Mouse (Mus musculus) heart, embryonic 11.5 days (tissue): ENCODE measurements around the gene Haus4. TPM values are rescaled to one million over a fixed set of nuclear protein-coding genes. Genes with fewer than 3 reads are reported as not detected.

Source experiments
- ATAC-seq: fragments of 200-750 bp; cut with Nextera tagmentation; replicated peaks from 2 replicates; pipeline ENCODE4 v1.8.0; 2017; ENCODE audit warnings: moderate library complexity; ENCODE audit not compliant: insufficient number of reproducible peaks, low FRiP score, low TSS enrichment
- H3K27ac ChIP-seq: fragments of 300-500 bp; sonication (generic); 2 replicates; pipeline ENCODE4 v1.5.1; 2014; ENCODE audit warnings: mild to moderate bottlenecking, low read depth, low read length
- H3K27me3 ChIP-seq: fragments of 300-500 bp; sonication (generic); 2 replicates; pipeline ENCODE4 v1.6.1; 2014; ENCODE audit warnings: mild to moderate bottlenecking, low read length, mixed read lengths; ENCODE audit not compliant: control insufficient read depth, insufficient read depth
- H3K36me3 ChIP-seq: fragments of 300-500 bp; sonication (generic); 2 replicates; pipeline ENCODE4 v1.6.1; 2014; ENCODE audit warnings: mild to moderate bottlenecking, low read length, moderate library complexity, mixed read lengths; ENCODE audit not compliant: control insufficient read depth, insufficient read depth
- H3K4me1 ChIP-seq: fragments of 300-500 bp; sonication (generic); 2 replicates; pipeline ENCODE4 v1.6.1; 2014; ENCODE audit warnings: low read length; ENCODE audit not compliant: control insufficient read depth, insufficient read depth
- H3K4me2 ChIP-seq: fragments of 300-500 bp; sonication (generic); 2 replicates; pipeline ENCODE4 v1.6.1; 2014; ENCODE audit warnings: mild to moderate bottlenecking, moderate library complexity
- H3K4me3 ChIP-seq: fragments of 300-500 bp; sonication (generic); 2 replicates; pipeline ENCODE4 v1.5.1; 2014; ENCODE audit warnings: low read depth, low read length
- H3K9ac ChIP-seq: fragments of 300-500 bp; sonication (generic); 2 replicates; pipeline ENCODE4 v1.6.1; 2014; ENCODE audit warnings: mild to moderate bottlenecking, low read depth, low read length, moderate library complexity
- H3K9me3 ChIP-seq: fragments of 300-500 bp; sonication (generic); replicated peaks from 2 replicates; pipeline ENCODE4 v1.6.1; 2016; ENCODE audit warnings: low read length; ENCODE audit not compliant: control insufficient read depth
- WGBS: fragments of 180-500 bp; shearing (Covaris S2); extraction: QIAGEN DNeasy Blood & Tissue Kit; methylation state at CpG from one replicate; pipeline ENCODE4 v1.1.7; 2014; ENCODE audit not compliant: insufficient replicate concordance; 5-methylcytosine and 5-hydroxymethylcytosine counted together
- polyA plus RNA-seq: library from polyadenylated mRNA; unstranded; fragments of >200 nt; fragmentation: Nextera tagmentation; extraction: Ambion mirVana; gene quantifications from 2 replicates; pipeline ENCODE4 v1.2.1, GENCODE M21; 2014

Gene Haus4
- polyA plus RNA-seq, 1 experiment from 2014 or later = 42.8 TPM

GRCm38 (mm10) chr14:54568694-54569414, 14.4 kb upstream of the Haus4 start:
- ATAC-seq = no peak
- Histone ChIP-seq H3K4me3 (no peak overlapping the region), H3K9ac (no peak overlapping the region), H3K9me3 (no peaks in the 10 kb centered on the region), H3K4me2 (no peak overlapping the region), H3K27me3 (no peaks in the 10 kb centered on the region), H3K27ac (peak overlapping the region; percentile 37; the same call in 1 of the 2 replicates), H3K4me1 (peaks cover 40% of the 10 kb centered on the region), H3K36me3 (peaks cover 19% of the 10 kb centered on the region; the same call in 1 of the 2 replicates)
- 74% methylated on average over 15 of the region's 15 CpGs for WGBS

GRCm38 (mm10) chr14:54560527-54561242, 6.3 kb upstream of the Haus4 start:
- no peaks in the 10 kb centered on the region for H3K9me3 ChIP-seq
- H3K9ac ChIP-seq = no peak overlapping the region
- 80% methylated on average over 14 of the region's 14 CpGs for WGBS
- no peaks in the 10 kb centered on the region for H3K27me3 ChIP-seq
- H3K4me3 ChIP-seq = no peak overlapping the region
- H3K4me2 ChIP-seq = no peak overlapping the region
- H3K27ac ChIP-seq = no peak overlapping the region
- H3K36me3 ChIP-seq = no peaks in the 10 kb centered on the region
- H3K4me1 ChIP-seq = no peaks in the 10 kb centered on the region
- ATAC-seq = no peak

- Histone ChIP-seq H3K27me3 (no peaks in the 10 kb centered on the region), H3K9ac (no peak overlapping the region), H3K4me3 (no peak overlapping the region), H3K4me1 (peaks cover 4% of the 10 kb centered on the region; the same call in 1 of the 2 replicates), H3K4me2 (no peak overlapping the region), H3K9me3 (no peaks in the 10 kb centered on the region), H3K36me3 (no peaks in the 10 kb centered on the region), H3K27ac (no peak overlapping the region)
- no peak for ATAC-seq
- WGBS = 82% methylated on average over 8 of the region's 8 CpGs
Measured at GRCm38 (mm10) chr14:54557330-54557729, 2.9 kb upstream of the Haus4 start.

- H3K4me1 ChIP-seq = peaks cover 4% of the 10 kb centered on the region; the same call in 1 of the 2 replicates
- peak overlapping the region; percentile 91 for H3K4me2 ChIP-seq
- no peaks in the 10 kb centered on the region for H3K27me3 ChIP-seq
- H3K9ac ChIP-seq = peak overlapping the region; percentile 90
- peak overlapping the region; percentile 65 for H3K4me3 ChIP-seq
- peak overlapping the region; percentile 95 for H3K27ac ChIP-seq
- peaks cover 17% of the 10 kb centered on the region for H3K36me3 ChIP-seq
- ATAC-seq = no peak
- WGBS = 6% methylated on average over 21 of the region's 21 CpGs
- H3K9me3 ChIP-seq = no peaks in the 10 kb centered on the region
Measured at GRCm38 (mm10) chr14:54553454-54553974, 902 bp downstream of the Haus4 start.

GRCm38 (mm10) chr14:54544703-54545102, 9.7 kb downstream of the Haus4 start:
- no peak for ATAC-seq
- no peaks in the 10 kb centered on the region for H3K27me3 ChIP-seq
- H3K4me2 ChIP-seq = no peak overlapping the region
- no peaks in the 10 kb centered on the region for H3K9me3 ChIP-seq
- no peak overlapping the region for H3K9ac ChIP-seq
- no peak overlapping the region for H3K4me3 ChIP-seq
- no peak overlapping the region for H3K27ac ChIP-seq
- WGBS = 86% methylated on average over 5 of the region's 5 CpGs
- 0 out of 2 replicates have a peak, but pooled peaks cover 2% of the 10 kb centered on the region for H3K4me1 ChIP-seq
- peaks cover 26% of the 10 kb centered on the region for H3K36me3 ChIP-seq

GRCm38 (mm10) chr14:54540771-54541170, 13.6 kb downstream of the Haus4 start:
- no peaks in the 10 kb centered on the region for H3K27me3 ChIP-seq
- 62% methylated on average over 11 of the region's 11 CpGs for WGBS
- ATAC-seq = no peak
- H3K9ac ChIP-seq = no peak overlapping the region
- H3K9me3 ChIP-seq = no peaks in the 10 kb centered on the region
- H3K36me3 ChIP-seq = 0 out of 2 replicates have a peak, but pooled peaks cover 7% of the 10 kb centered on the region
- H3K27ac ChIP-seq = no peak overlapping the region
- H3K4me2 ChIP-seq = no peak overlapping the region
- 0 out of 2 replicates have a peak, but pooled peaks cover 2% of the 10 kb centered on the region for H3K4me1 ChIP-seq
- no peak overlapping the region for H3K4me3 ChIP-seq

GRCm38 (mm10) chr14:54538580-54538979, 15.8 kb downstream of the Haus4 start:
- no peak overlapping the region for H3K4me3 ChIP-seq
- no peaks in the 10 kb centered on the region for H3K27me3 ChIP-seq
- 0 out of 2 replicates have a peak, but pooled peaks cover 3% of the 10 kb centered on the region for H3K36me3 ChIP-seq
- H3K4me1 ChIP-seq = 0 out of 2 replicates have a peak, but pooled peaks cover 2% of the 10 kb centered on the region
- no peaks in the 10 kb centered on the region for H3K9me3 ChIP-seq
- ATAC-seq = no peak
- H3K4me2 ChIP-seq = no peak overlapping the region
- 68% methylated on average over 2 of the region's 2 CpGs for WGBS
- H3K9ac ChIP-seq = no peak overlapping the region
- H3K27ac ChIP-seq = no peak overlapping the region

GRCm38 (mm10) chr14:54528446-54529111, 25.8 kb downstream of the Haus4 start:
- ATAC-seq = peak; percentile 49; the same call in 1 of the 2 replicates
- no peak overlapping the region for H3K27ac ChIP-seq
- no peak overlapping the region for H3K9ac ChIP-seq
- no peaks in the 10 kb centered on the region for H3K9me3 ChIP-seq
- peaks cover 14% of the 10 kb centered on the region for H3K4me1 ChIP-seq
- H3K4me2 ChIP-seq = peak overlapping the region; percentile 39
- no peaks in the 10 kb centered on the region for H3K36me3 ChIP-seq
- H3K27me3 ChIP-seq = no peaks in the 10 kb centered on the region
- WGBS = 7% methylated on average over 17 of the region's 17 CpGs
- no peak overlapping the region for H3K4me3 ChIP-seq
